Mouse (Mus musculus) splenic B cell, adult 2 months (primary cell): ENCODE results near the gene Npy4r.

Experiments used
- DNase-seq: peaks from one replicate; pipeline ENCODE4 v3.0.0-alpha.2; 2011; ENCODE audit warnings: low read depth, low spot score
- H3K27me3 ChIP-seq: 2 replicates; pipeline ENCODE4 v1.6.1; 2012; ENCODE audit warnings: mild to moderate bottlenecking, low read length, moderate library complexity, mixed read lengths; ENCODE audit not compliant: control insufficient read depth, poor library complexity, insufficient read depth, severe bottlenecking
- H3K36me3 ChIP-seq: 2 replicates; pipeline ENCODE4 v1.6.1; 2012; ENCODE audit warnings: mild to moderate bottlenecking, low read length, moderate library complexity, mixed read lengths; ENCODE audit not compliant: control insufficient read depth, poor library complexity, insufficient read depth, severe bottlenecking

Gene Npy4r

GRCm38 (mm10) chr14:34139671-34140664 is 12.3 kb downstream of the Npy4r start:
- DNase-seq: no peak

GRCm38 (mm10) chr14:34135391-34135790 is 16.9 kb downstream of the Npy4r start:
- Histone ChIP-seq H3K36me3 (no peaks in the 10 kb centered on the region), H3K27me3 (no peaks in the 10 kb centered on the region)
- DNase-seq: no peak

More at GRCm38 (mm10) chr14:34139671-34140664, 12.3 kb downstream of the Npy4r start:
- H3K27me3 ChIP-seq: no peaks in the 10 kb centered on the region
- no peaks in the 10 kb centered on the region for H3K36me3 ChIP-seq

GRCm38 (mm10) chr14:34131216-34131615 is 21.1 kb downstream of the Npy4r start:
- H3K36me3 ChIP-seq: no peaks in the 10 kb centered on the region
- H3K27me3 ChIP-seq: no peaks in the 10 kb centered on the region
- no peak for DNase-seq

- DNase-seq: no peak
- Histone ChIP-seq H3K27me3 (no peaks in the 10 kb centered on the region; the same call in 1 of the 2 replicates), H3K36me3 (no peaks in the 10 kb centered on the region)
Measured at GRCm38 (mm10) chr14:34121691-34122090, 30.6 kb downstream of the Npy4r start.

- Histone ChIP-seq H3K36me3 (no peaks in the 10 kb centered on the region), H3K27me3 (no peaks in the 10 kb centered on the region; the same call in 1 of the 2 replicates)
- no peak for DNase-seq
Measured at GRCm38 (mm10) chr14:34120923-34121351, 31.4 kb downstream of the Npy4r start.

- Histone ChIP-seq H3K27me3 (no peaks in the 10 kb centered on the region; the same call in 1 of the 2 replicates), H3K36me3 (no peaks in the 10 kb centered on the region)
Measured at GRCm38 (mm10) chr14:34120016-34120910, 32.0 kb downstream of the Npy4r start.

GRCm38 (mm10) chr14:34119046-34119723 is 33.1 kb downstream of the Npy4r start:
- H3K27me3 ChIP-seq: no peaks in the 10 kb centered on the region; the same call in 1 of the 2 replicates
- no peak for DNase-seq
- H3K36me3 ChIP-seq: no peaks in the 10 kb centered on the region

More at GRCm38 (mm10) chr14:34120016-34120910, 32.0 kb downstream of the Npy4r start:
- DNase-seq: no peak

- H3K27me3 ChIP-seq: no peaks in the 10 kb centered on the region
- DNase-seq: no peak
- no peaks in the 10 kb centered on the region for H3K36me3 ChIP-seq
Measured at GRCm38 (mm10) chr14:34114311-34114710, 38.0 kb downstream of the Npy4r start.

- no peaks in the 10 kb centered on the region for H3K27me3 ChIP-seq
- DNase-seq: no peak
- H3K36me3 ChIP-seq: no peaks in the 10 kb centered on the region
Measured at GRCm38 (mm10) chr14:34107594-34107993, 44.7 kb downstream of the Npy4r start.

GRCm38 (mm10) chr14:34106389-34107062 is 45.8 kb downstream of the Npy4r start:
- DNase-seq: peak; percentile 6
- Histone ChIP-seq H3K36me3 (no peaks in the 10 kb centered on the region), H3K27me3 (no peaks in the 10 kb centered on the region)

- no peaks in the 10 kb centered on the region for H3K36me3 ChIP-seq
- H3K27me3 ChIP-seq: no peaks in the 10 kb centered on the region
- no peak for DNase-seq
Measured at GRCm38 (mm10) chr14:34104892-34105291, 47.4 kb downstream of the Npy4r start.

GRCm38 (mm10) chr14:34103855-34104254 is 48.4 kb downstream of the Npy4r start:
- Histone ChIP-seq H3K27me3 (no peaks in the 10 kb centered on the region), H3K36me3 (no peaks in the 10 kb centered on the region)
- DNase-seq: no peak

GRCm38 (mm10) chr14:34102601-34103000 is 49.7 kb downstream of the Npy4r start, which contains the start of gene A630023A22Rik:
Gene A630023A22Rik, minus strand, starts transcription at chr14:34102754.
- Histone ChIP-seq H3K27me3 (no peaks in the 10 kb centered on the region), H3K36me3 (no peaks in the 10 kb centered on the region)
- no peak for DNase-seq

- no peak for DNase-seq
- no peaks in the 10 kb centered on the region for H3K27me3 ChIP-seq
Measured at GRCm38 (mm10) chr14:34096161-34096560, 56.1 kb downstream of the Npy4r start.

More at GRCm38 (mm10) chr14:34096161-34096560, 56.1 kb downstream of the Npy4r start:
- no peaks in the 10 kb centered on the region for H3K36me3 ChIP-seq
